Mouse (Mus musculus): Measurements from ENCODE around the gene Gpn3.

GRCm38 (mm10) chr5:122390006-122390405, 18.3 kb downstream of the Gpn3 start:
- TF ChIP-seq POLR2A (IDR thresholded peaks at IDR 0.05; ENCODE audit: insufficient read depth, low read depth, low read length) (no peak), CTCF (IDR thresholded peaks at IDR 0.05; ENCODE audit: insufficient read depth, low read depth, low read length) (no peak)
